Mouse (Mus musculus) leukemia stem cell, adult 10-12 weeks (primary cell): ENCODE results near the gene Loxl3. TPM values are rescaled to one million over a fixed set of nuclear protein-coding genes. Genes with fewer than 3 reads are reported as not detected.

Experiments
- polyA plus RNA-seq: library from polyadenylated mRNA; stranded (reverse); fragments of >175 nt; gene quantifications from 2 replicates; pipeline ENCODE4 v1.2.3, GENCODE M21; 2012; ENCODE audit warnings: low replicate concordance

Gene Loxl3
- polyA plus RNA-seq = 0.38 and 0.65 TPM in 2 replicates

DNA sequence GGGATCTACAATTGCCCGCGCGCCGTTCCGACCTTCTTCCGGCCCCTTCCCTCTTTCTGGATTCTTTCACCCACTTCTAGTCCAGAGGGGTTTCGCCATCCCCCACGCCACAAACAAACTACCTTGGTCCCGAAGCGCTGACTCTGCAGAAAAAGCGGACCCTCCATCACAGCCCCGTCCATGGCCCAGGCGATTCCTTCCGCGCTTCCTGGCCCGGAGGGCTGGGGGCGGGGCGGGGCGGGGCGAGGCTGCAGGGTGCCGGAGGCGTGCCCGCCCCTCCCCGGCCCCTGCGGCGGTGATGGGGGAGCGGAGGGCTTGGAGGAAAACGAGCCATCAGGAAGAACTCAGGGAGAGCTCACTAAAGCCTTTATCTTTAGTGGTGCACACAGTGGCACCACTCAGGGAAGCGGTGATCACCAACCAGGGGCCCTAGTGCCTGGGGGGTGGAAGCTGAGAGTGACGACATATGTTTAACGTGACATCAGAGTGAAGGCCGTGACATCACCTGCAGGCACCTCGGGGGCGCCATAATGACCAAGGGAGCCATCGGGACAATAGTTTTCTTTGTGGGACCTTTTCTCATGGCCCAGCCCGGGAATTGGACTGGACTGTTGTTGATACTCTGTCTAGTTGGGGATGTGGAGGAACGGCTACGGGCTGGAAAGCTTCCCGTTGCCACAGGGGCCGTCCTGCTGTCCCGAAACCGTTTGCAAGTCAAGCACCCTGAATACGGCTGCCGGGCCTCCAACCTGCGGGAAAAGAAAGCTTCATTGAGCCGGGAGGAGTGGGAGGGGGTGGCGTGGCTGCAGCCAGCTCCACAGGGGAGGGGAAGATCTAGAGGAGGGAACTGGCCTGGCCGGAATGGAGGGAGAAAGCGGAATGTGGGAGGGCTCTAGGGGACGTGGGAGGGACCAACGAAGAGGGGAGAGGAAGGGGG, at the start of gene Loxl3, which contains the start of gene Dok1:
Loxl3 (plus strand) TSS at position 925 of the 937 bp plus-strand sequence.
Dok1 (minus strand) TSS at position 223 of the 937 bp plus-strand sequence.

GRCm38 (mm10) chr6:83054074-83054851, 20.3 kb downstream of the Loxl3 start, which contains the start of gene Aup1:
TSS of gene Aup1 (plus strand) at chr6:83054521.

DNA sequence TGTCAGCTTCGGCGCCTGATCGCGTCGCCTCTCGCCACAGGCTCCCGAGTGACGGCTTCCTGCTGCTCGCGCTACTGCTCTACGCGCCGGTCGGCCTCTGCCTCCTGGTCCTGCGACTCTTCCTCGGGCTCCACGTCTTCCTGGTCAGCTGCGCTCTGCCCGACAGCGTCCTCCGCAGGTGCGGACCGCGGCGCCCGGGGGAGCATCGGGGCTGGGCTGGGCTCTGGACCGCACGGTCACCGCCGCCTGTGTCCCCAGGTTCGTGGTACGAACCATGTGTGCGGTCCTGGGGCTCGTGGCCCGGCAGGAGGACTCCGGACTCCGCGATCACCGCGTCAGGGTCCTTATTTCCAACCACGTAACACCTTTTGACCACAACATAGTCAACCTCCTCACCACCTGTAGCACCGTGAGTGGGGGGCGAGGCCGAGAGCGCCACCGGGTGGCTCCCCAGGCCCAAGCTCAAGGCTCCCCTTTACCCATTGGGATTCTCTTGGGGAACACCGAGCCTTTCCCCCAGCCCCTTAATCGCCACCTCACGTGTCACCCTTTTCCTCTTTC, 21.0 kb downstream of the Loxl3 start, which contains the start of gene Htra2:
Htra2 (minus strand) TSS at position 403 of the 561 bp plus-strand sequence.

DNA sequence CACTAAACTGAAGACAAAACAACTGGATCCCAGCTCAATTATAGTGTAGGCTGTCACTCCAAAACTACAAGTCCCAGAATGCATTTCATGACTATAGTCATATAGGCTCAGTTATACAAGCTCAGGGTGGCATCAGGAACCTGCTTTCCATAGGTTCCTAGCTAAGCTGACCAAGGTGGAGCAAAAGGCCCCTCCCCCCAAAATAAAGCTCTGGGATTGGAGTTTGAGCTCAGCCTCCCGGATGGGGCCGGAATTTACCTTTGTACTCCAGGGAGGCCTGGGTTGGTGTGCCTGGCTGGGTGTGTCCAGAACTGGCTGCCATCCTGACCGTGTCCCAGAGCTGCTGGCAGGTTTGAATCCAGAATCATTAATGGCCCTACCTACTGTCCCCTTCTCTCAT, 23.8 kb downstream of the Loxl3 start, which contains the start of gene Dqx1:
Dqx1 (plus strand) TSS at position 55 of the 400 bp plus-strand sequence.

GRCm38 (mm10) chr6:83070247-83070310, 36.1 kb downstream of the Loxl3 start, which contains the start of gene Tlx2:
TSS of gene Tlx2 (minus strand) at chr6:83070293.

DNA sequence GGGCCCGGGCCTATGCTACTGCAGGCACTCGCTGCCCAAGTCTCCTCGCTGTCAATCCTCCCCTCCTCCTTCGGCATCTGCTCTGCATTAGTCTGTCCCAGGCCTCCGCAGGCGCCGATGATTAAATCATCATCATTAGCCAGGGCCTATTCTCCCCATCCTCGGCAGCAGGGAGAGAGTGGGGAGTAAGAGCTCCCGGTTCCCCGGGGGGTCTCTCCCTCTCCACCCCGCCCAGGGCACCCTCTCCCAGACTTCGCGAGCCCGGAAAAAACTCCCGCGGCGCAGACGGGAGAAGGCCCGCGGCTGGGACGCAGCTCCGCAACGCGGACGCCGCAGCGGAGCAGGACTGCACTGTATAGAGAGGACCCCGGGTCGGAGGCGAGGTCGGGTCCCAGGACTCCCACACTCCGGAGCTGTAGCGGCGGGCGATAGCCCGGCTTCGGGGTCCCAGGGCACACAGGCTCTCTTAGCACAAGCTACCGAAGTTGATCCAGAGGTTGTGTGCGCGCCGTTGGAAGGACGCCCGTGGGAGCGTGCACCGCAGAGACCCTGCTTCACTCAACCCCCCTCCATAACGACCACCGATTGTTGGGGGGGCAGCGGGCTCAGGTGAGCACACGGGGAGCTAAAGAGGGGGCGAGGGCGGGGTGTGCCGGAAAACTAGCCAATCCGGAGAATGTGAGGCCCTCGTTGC, 43.8 kb downstream of the Loxl3 start, which contains the start of gene Pcgf1:
Pcgf1 (plus strand) TSS at position 240 of the 694 bp plus-strand sequence.

DNA sequence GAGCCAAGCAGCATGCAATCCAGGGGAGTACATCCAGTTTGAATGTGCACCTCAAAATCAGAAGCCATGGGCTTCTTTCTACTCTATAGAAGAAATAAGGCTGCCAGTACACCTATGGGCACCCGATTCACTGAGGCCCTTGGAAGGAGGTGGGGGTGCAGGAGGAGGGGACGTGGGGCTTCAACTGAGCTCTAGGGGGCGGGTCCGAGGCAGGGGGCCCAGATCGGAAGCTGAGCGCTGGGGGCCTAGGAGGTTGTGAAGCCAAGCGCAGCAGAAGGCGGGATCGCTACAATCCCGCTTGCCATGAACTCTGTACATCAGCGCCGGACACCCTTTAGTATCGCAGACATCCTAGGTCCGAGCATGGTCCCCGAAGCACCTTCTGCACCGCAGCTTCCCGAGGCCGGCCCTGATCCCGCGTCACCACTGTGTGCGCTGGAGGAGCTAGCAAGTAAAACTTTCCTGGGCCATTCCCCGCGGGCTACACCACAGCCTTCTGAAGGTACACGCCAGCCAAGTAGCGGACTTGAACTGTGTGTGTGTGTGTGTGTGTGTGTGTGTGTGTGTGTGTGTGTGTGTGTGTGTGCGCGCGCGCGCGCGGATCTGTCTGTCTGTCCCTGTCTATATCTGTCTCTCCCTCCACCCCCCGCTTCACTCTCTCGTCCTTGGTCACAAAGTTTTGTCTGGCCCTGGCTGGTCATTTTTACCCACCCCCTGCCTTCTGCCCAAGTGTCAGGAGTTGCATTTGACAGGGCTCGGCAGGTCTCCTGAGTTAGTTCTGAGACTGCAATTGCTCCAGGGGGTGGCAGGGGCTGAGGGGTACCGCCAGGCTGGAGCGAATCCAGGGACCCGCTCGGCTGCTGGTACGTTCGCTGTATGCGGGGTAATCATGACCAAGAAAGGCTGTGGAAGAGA, 52.4 kb downstream of the Loxl3 start, which contains the start of gene Lbx2:
Lbx2 (plus strand) TSS at position 247 of the 915 bp plus-strand sequence.

GRCm38 (mm10) chr6:83101316-83101687, 67.3 kb downstream of the Loxl3 start, which contains the start of the genes Ccdc142 and Gm42688:
TSS of gene Ccdc142 (plus strand) at chr6:83101601.
TSS of gene Gm42688 (plus strand) at chr6:83101617.

Other genes starting within 250 kb of the Loxl3 start
- gene Sema4f, start 94.4 kb upstream of the Loxl3 start, polyA plus RNA-seq = 0.32 and 0.74 TPM in 2 replicates
- gene M1ap, start 87.3 kb upstream of the Loxl3 start, polyA plus RNA-seq = 3.3 and 20.7 TPM in 2 replicates
- 104 and 126 TPM in 2 replicates for gene Dok1, start 702 bp upstream of the Loxl3 start, polyA plus RNA-seq
- gene Aup1, start 20.3 kb downstream of the Loxl3 start, polyA plus RNA-seq = 2,900 and 3,028 TPM in 2 replicates
- gene Htra2, start 21.1 kb downstream of the Loxl3 start, polyA plus RNA-seq = 109 and 120 TPM in 2 replicates
- 0.99 and 1.8 TPM in 2 replicates for gene Dqx1, start 23.7 kb downstream of the Loxl3 start, polyA plus RNA-seq
- gene Tlx2, start 36.1 kb downstream of the Loxl3 start, polyA plus RNA-seq = 0.15 TPM in 1 of 2 replicates, not detected in the other
- 15.7 and 19.3 TPM in 2 replicates for gene Pcgf1, start 43.7 kb downstream of the Loxl3 start, polyA plus RNA-seq
- 0.77 TPM in 1 of 2 replicates, not detected in the other for gene Lbx2, start 52.2 kb downstream of the Loxl3 start, polyA plus RNA-seq
- gene Ccdc142, start 67.4 kb downstream of the Loxl3 start, polyA plus RNA-seq = 5.3 and 13.7 TPM in 2 replicates
- 5.9 and 8.9 TPM in 2 replicates for gene Gm42688, start 67.4 kb downstream of the Loxl3 start, polyA plus RNA-seq
- gene Mrpl53, start 74.9 kb downstream of the Loxl3 start, polyA plus RNA-seq = 27.5 and 42.2 TPM in 2 replicates
- gene Mogs, start 81.3 kb downstream of the Loxl3 start, polyA plus RNA-seq = 479 and 532 TPM in 2 replicates
- gene Wbp1, start 87.4 kb downstream of the Loxl3 start, polyA plus RNA-seq = 40.1 and 107 TPM in 2 replicates
- 180 and 401 TPM in 2 replicates for gene Ino80b, start 91.3 kb downstream of the Loxl3 start, polyA plus RNA-seq
- gene Rtkn, start 101.3 kb downstream of the Loxl3 start, polyA plus RNA-seq = 1.6 and 2.5 TPM in 2 replicates
- gene Wdr54, start 122.2 kb downstream of the Loxl3 start, polyA plus RNA-seq = 0.56 TPM in 1 of 2 replicates, not detected in the other
- 0.08 TPM in 1 of 2 replicates, not detected in the other for gene 1700003E16Rik, start 122.2 kb downstream of the Loxl3 start, polyA plus RNA-seq
- gene Dctn1, start 131.7 kb downstream of the Loxl3 start, polyA plus RNA-seq = 545 and 1,010 TPM in 2 replicates
- gene Slc4a5, start 185.7 kb downstream of the Loxl3 start, polyA plus RNA-seq = 0.69 and 0.90 TPM in 2 replicates